Mouse (Mus musculus) lung, adult 2 months (tissue): ENCODE data around the gene Adamts18.

ENCODE experiments used
- CTCF ChIP-seq: fragments of 200-500 bp; IDR thresholded peaks from 2 replicates; pipeline ENCODE4 v1.5.1; 2011; ENCODE audit warnings: mild to moderate bottlenecking, low read length, control low read depth; ENCODE audit not compliant: insufficient read depth
- POLR2A ChIP-seq: fragments of 200-500 bp; IDR thresholded peaks from 2 replicates; pipeline ENCODE4 v1.6.1; 2011; ENCODE audit warnings: low read depth, mild to moderate bottlenecking, control low read depth, low read length, borderline replicate concordance; ENCODE audit errors: extremely low read depth

- TF ChIP-seq POLR2A: no peak
- no peak for TF ChIP-seq CTCF
Measured at GRCm38 (mm10) chr8:113674611-113675010, 173.9 kb downstream of the Adamts18 start.
